Mouse (Mus musculus) E14TG2a.4 (cell line): Measurements from ENCODE around the gene Elof1.
A peak's percentile ranks its signal among the peaks of the same experiment; 100 is the strongest.

Experiments used
- CTCF ChIP-seq: conservative IDR thresholded peaks from 2 replicates; pipeline ENCODE4 v1.5.1; 2014; ENCODE audit warnings: low read length
- NANOG ChIP-seq: IDR thresholded peaks from 2 replicates; pipeline ENCODE4 v1.6.1; 2014; ENCODE audit warnings: borderline replicate concordance, low read length, mixed read lengths

GRCm38 (mm10) chr9:22155614-22156013 is 38.6 kb upstream of the Elof1 start:
- TF ChIP-seq CTCF, result peak; percentile 89
- no peak for TF ChIP-seq NANOG
